Comparison of ENCODE assay signal across 10 mouse cellular contexts in the genomic region with DNA sequence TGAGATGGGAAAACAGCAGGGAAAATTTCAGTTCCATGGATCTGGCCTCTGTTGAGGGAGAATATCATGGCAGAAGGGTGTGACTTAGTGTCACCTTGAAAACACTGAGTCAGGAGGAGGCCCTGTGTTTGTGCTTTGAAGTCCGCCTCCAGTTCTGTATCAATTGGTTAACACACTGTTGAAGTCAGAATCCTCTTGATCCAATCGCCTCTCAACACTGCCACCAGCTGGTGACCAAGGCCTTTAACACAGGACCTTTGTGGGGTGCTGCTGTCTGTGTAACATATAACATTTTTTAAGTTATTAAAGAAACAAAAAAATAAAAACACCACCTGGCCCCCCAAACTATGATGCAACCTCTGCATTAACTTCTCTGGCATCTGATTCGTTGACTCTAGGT. TPM values are rescaled to one million over a fixed set of nuclear protein-coding genes. Genes with fewer than 3 reads are reported as not detected.
DNase-seq lines count a peak whose midpoint lies in the region; ATAC-seq and TF ChIP-seq lines count a peak whose summit lies in the region.
"Had no signal": no experiment of that assay in that cellular context is flagged by ENCODE, and none has a peak within 500 bp of the region (broad histone marks: within the 10 kb centered on the region; RNA-seq: fewer than 3 reads in every experiment).

No protein-coding gene starts in this region.

- no peak overlapping the region for H3K9ac ChIP-seq in hindbrain, embryonic 14.5 days
- H3K9ac ChIP-seq in hindbrain, embryonic 12.5 days = no peak overlapping the region
- H3K9ac ChIP-seq: limb, embryonic 13.5 days had no signal

- no peaks in the 10 kb centered on the region for H3K36me3 ChIP-seq in hindbrain, embryonic 14.5 days (replicated peaks; ENCODE audit: control insufficient read depth, insufficient read depth)
- no peaks in the 10 kb centered on the region for H3K36me3 ChIP-seq in hindbrain, embryonic 12.5 days
- H3K36me3 ChIP-seq: limb, embryonic 13.5 days had no signal

- no peaks in the 10 kb centered on the region for H3K27me3 ChIP-seq in hindbrain, embryonic 14.5 days (ENCODE audit: control insufficient read depth, insufficient read depth, low read length)
- H3K27me3 ChIP-seq in hindbrain, embryonic 12.5 days = no peaks in the 10 kb centered on the region
- H3K27me3 ChIP-seq: limb, embryonic 13.5 days had no signal

- H3K27ac ChIP-seq in hindbrain, embryonic 14.5 days = no peak overlapping the region
- no peak overlapping the region for H3K27ac ChIP-seq in hindbrain, embryonic 12.5 days
- H3K27ac ChIP-seq in cortical plate, adult 2 months (ENCODE audit: insufficient read depth, low read length) = no peak overlapping the region
- H3K27ac ChIP-seq: limb, embryonic 13.5 days had no signal

- no peaks in the 10 kb centered on the region for H3K9me3 ChIP-seq in hindbrain, embryonic 14.5 days (ENCODE audit: control insufficient read depth, low read length)
- no peaks in the 10 kb centered on the region for H3K9me3 ChIP-seq in hindbrain, embryonic 12.5 days (replicated peaks)
- H3K9me3 ChIP-seq: limb, embryonic 13.5 days had no signal

- peak; percentile 66 for DNase-seq in hindbrain, embryonic 14.5 days (ENCODE audit: low spot score)
- peak; percentile 74 for DNase-seq in CD4-positive helper T cell, adult 2 months (ENCODE audit: low read depth, low spot score)
- DNase-seq in R1 (ENCODE audit: low read depth, low spot score) = peak; percentile 82
- peak; percentile 74 for DNase-seq in kidney, adult 9 months
- DNase-seq in frontal cortex, postnatal 25 days (ENCODE audit: low spot score in 2 of 2) = no peak

- H3K4me1 ChIP-seq in hindbrain, embryonic 14.5 days (replicated peaks; ENCODE audit: control insufficient read depth, insufficient read depth, low read length) = no peaks in the 10 kb centered on the region
- H3K4me1 ChIP-seq in hindbrain, embryonic 12.5 days = 0 out of 2 replicates have a peak, but pooled peaks cover 3% of the 10 kb centered on the region
- H3K4me1 ChIP-seq in cortical plate, adult 2 months (ENCODE audit: control insufficient read depth, insufficient read depth, low read length) = no peaks in the 10 kb centered on the region
- H3K4me1 ChIP-seq: limb, embryonic 13.5 days had no signal

- peak; percentile 48 for TF ChIP-seq CTCF in cortical plate, adult 2 months (IDR thresholded peaks at IDR 0.05; ENCODE audit: extremely low read depth, insufficient read depth, low read length)

- H3K4me3 ChIP-seq in hindbrain, embryonic 14.5 days (replicated peaks; ENCODE audit: low read length) = no peak overlapping the region
- H3K4me3 ChIP-seq in hindbrain, embryonic 12.5 days = no peak overlapping the region
- H3K4me3 ChIP-seq in cortical plate, adult 2 months (ENCODE audit: insufficient read depth, low read length) = no peak overlapping the region
- H3K4me3 ChIP-seq: erythroblast, embryonic 14.5 days; limb, embryonic 13.5 days had no signal

- TF ChIP-seq POLR2A in cortical plate, adult 2 months (IDR thresholded peaks at IDR 0.05; ENCODE audit: extremely low read depth, insufficient read depth, low read length) = no peak

- no peak overlapping the region for H3K4me2 ChIP-seq in hindbrain, embryonic 14.5 days (replicated peaks)
- no peak overlapping the region for H3K4me2 ChIP-seq in hindbrain, embryonic 12.5 days (replicated peaks)
- H3K4me2 ChIP-seq: limb, embryonic 13.5 days had no signal

- WGBS in hindbrain, embryonic 14.5 days = 26% methylated on average over 3 of the region's 3 CpGs
- 18% methylated on average over 3 of the region's 3 CpGs for WGBS in hindbrain, embryonic 12.5 days

- ATAC-seq in hindbrain, embryonic 14.5 days (ENCODE audit: low FRiP score) = no peak
- ATAC-seq in hindbrain, embryonic 12.5 days (ENCODE audit: low FRiP score) = no peak
- peak; percentile 98 for ATAC-seq in megakaryocyte progenitor cell, adult 5-6 weeks (replicated peaks; ENCODE audit: poor library complexity)

RNA-seq across cellular contexts. Expression of gene Twf1, which starts 11.7 kb away (rescaled TPM):
- polyA plus RNA-seq in hindbrain, embryonic 14.5 days (2014; fragmentation: Nextera tagmentation; extraction: Ambion mirVana) = 80.3 and 85.3 TPM in 2 replicates
- polyA plus RNA-seq in hindbrain, embryonic 12.5 days (2016; fragmentation: Nextera tagmentation; extraction: Ambion mirVana) = 90.7 and 98.0 TPM in 2 replicates
- polyA plus RNA-seq in cortical plate, adult 2 months (2012; rRNA removed) = 42.0 and 43.4 TPM in 2 replicates
- total RNA-seq in megakaryocyte progenitor cell, adult 5-6 weeks (2015) = 43.9 and 50.1 TPM in 2 replicates
- 27.2 and 28.1 TPM in 2 replicates for total RNA-seq in megakaryocyte progenitor cell, adult 5-6 weeks (2017)

RNA-seq across cellular contexts. Expression of gene Tmem117, which starts 27.7 kb away (rescaled TPM):
- polyA plus RNA-seq in hindbrain, embryonic 14.5 days (2014; fragmentation: Nextera tagmentation; extraction: Ambion mirVana) = 16.1 and 16.9 TPM in 2 replicates
- polyA plus RNA-seq in hindbrain, embryonic 12.5 days (2016; fragmentation: Nextera tagmentation; extraction: Ambion mirVana) = 3.7 and 3.9 TPM in 2 replicates
- 2.7 and 3.4 TPM in 2 replicates for polyA plus RNA-seq in cortical plate, adult 2 months (2012; rRNA removed)
- total RNA-seq in megakaryocyte progenitor cell, adult 5-6 weeks (2015) = not detected in 2 replicates
- total RNA-seq in megakaryocyte progenitor cell, adult 5-6 weeks (2017) = not detected in 2 replicates
- polyA plus RNA-seq: erythroblast, embryonic 14.5 days had no signal

RNA-seq across cellular contexts. Expression of gene Irak4, which starts 57.9 kb away (rescaled TPM):
- polyA plus RNA-seq in hindbrain, embryonic 14.5 days (2014; fragmentation: Nextera tagmentation; extraction: Ambion mirVana) = 1.4 and 1.5 TPM in 2 replicates
- 3.8 and 3.9 TPM in 2 replicates for polyA plus RNA-seq in hindbrain, embryonic 12.5 days (2016; fragmentation: Nextera tagmentation; extraction: Ambion mirVana)
- 2.0 and 2.2 TPM in 2 replicates for polyA plus RNA-seq in cortical plate, adult 2 months (2012; rRNA removed)
- total RNA-seq in megakaryocyte progenitor cell, adult 5-6 weeks (2015) = 11.8 and 14.3 TPM in 2 replicates
- total RNA-seq in megakaryocyte progenitor cell, adult 5-6 weeks (2017) = 28.7 and 31.9 TPM in 2 replicates

RNA-seq across cellular contexts. Expression of gene Pus7l, which starts 58.0 kb away (rescaled TPM):
- polyA plus RNA-seq in hindbrain, embryonic 14.5 days (2014; fragmentation: Nextera tagmentation; extraction: Ambion mirVana) = 6.5 and 6.7 TPM in 2 replicates
- 8.1 and 8.5 TPM in 2 replicates for polyA plus RNA-seq in hindbrain, embryonic 12.5 days (2016; fragmentation: Nextera tagmentation; extraction: Ambion mirVana)
- 3.1 and 3.3 TPM in 2 replicates for polyA plus RNA-seq in cortical plate, adult 2 months (2012; rRNA removed)
- total RNA-seq in megakaryocyte progenitor cell, adult 5-6 weeks (2015) = 12.9 and 17.2 TPM in 2 replicates
- total RNA-seq in megakaryocyte progenitor cell, adult 5-6 weeks (2017) = 14.1 and 15.5 TPM in 2 replicates

Comparison
In these comparisons a context has a peak if more than half of its experiments do, and no peak if none do; other contexts are left out.
1. DNase-seq: peak in hindbrain, embryonic 14.5 days (single experiment), CD4-positive helper T cell, adult 2 months (single experiment), R1 (single experiment) and kidney, adult 9 months (single experiment); none in frontal cortex, postnatal 25 days (0 of 2).